In the genomic region with DNA sequence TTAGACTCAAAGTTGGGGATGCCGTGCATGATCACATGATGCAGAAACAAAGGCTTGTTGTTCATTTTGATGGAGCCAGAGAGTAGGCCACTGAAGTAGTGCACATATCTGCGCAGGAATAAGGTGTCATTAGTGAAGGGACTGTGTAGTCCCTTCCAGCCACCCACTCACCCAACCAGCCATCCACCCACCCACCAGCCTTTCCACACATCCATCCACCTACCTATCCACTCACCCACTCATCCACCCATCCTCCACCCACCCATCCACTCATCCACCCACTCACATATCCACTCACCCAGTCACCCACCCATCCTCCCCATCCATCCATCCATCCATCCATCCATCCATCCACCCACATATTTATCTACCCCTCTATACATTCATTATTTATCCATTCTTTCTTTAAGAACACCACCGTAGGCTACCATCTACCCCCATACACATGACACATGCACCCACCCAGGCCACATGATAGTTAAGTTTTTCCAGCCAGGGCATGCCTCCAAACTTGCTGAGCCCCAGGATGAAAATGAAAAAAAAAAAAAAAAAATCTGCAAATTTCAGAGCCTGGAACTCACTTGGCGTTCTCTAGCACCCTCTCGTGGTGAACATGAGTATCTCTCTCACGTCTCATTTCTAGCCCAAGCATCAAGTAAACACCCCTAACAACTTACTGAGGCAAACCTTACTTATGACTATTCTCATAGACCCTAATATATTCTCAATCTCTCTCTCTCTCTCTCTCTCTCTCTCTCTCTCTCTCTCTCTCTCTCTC, we compare ENCODE assay signal across 9 mouse cellular contexts.
DNase-seq lines count a peak whose midpoint lies in the region; ATAC-seq lines count a peak whose summit lies in the region.
"Had no signal": no experiment of that assay in that cellular context is flagged by ENCODE, and none has a peak within 500 bp of the region (broad histone marks: within the 10 kb centered on the region; RNA-seq: fewer than 3 reads in every experiment).

No protein-coding gene starts in this region.

- H3K9ac ChIP-seq in neural tube, embryonic 11.5 days (ENCODE audit: low read length) = no peak overlapping the region

- 45% methylated on average over 6 of the region's 6 CpGs for WGBS in neural tube, embryonic 11.5 days

- H3K4me1 ChIP-seq in neural tube, embryonic 11.5 days (ENCODE audit: control insufficient read depth, insufficient read depth, low read length) = no peaks in the 10 kb centered on the region

- intact Hi-C loops in heart, postnatal 36 days (cut with DNase I) = loop anchor here (1.0 to 10.0 kb wide), 5 partner anchors 31 to 208 kb away; a partner anchor contains a TSS

- no peak overlapping the region for H3K4me3 ChIP-seq in neural tube, embryonic 11.5 days (ENCODE audit: low read depth, low read length)

- H3K27ac ChIP-seq in neural tube, embryonic 11.5 days (ENCODE audit: low read depth, low read length) = no peak overlapping the region

- H3K4me2 ChIP-seq in neural tube, embryonic 11.5 days (ENCODE audit: low read depth) = no peak overlapping the region

- no peaks in the 10 kb centered on the region for H3K27me3 ChIP-seq in neural tube, embryonic 11.5 days (ENCODE audit: control insufficient read depth, insufficient read depth, low read length)
- H3K27me3 ChIP-seq: Patski had no signal

- peak; percentile 15 for DNase-seq in cerebellum, adult 11-12 months
- peak; percentile 43 for DNase-seq in neural tube, embryonic 11.5 days (ENCODE audit: low spot score)
- no peak for DNase-seq in neural tube, embryonic 10.5 days (ENCODE audit: extremely low spot score, low spot score)
- DNase-seq in cerebellum, adult 9-10 months = peak; percentile 43
- peak; percentile 60 to 61 for DNase-seq in heart, postnatal 36 days
- DNase-seq in lung, postnatal 10 days = peak; percentile 81
- DNase-seq in thymus, postnatal 4 days = peak; percentile 54

- no peaks in the 10 kb centered on the region; the same call in 1 of the 2 replicates for H3K36me3 ChIP-seq in neural tube, embryonic 11.5 days (ENCODE audit: control insufficient read depth, insufficient read depth, low read length)

- H3K9me3 ChIP-seq in neural tube, embryonic 11.5 days (ENCODE audit: control insufficient read depth, low read length) = no peaks in the 10 kb centered on the region

- ATAC-seq in cerebellum, adult (ENCODE audit: insufficient number of reproducible peaks, low FRiP score, low TSS enrichment) = no peak
- ATAC-seq in neural tube, embryonic 11.5 days (ENCODE audit: insufficient read depth, low FRiP score, low TSS enrichment) = no peak
- ATAC-seq: Patski had no signal
